Mouse (Mus musculus) E14TG2a.4 (cell line): Measurements from ENCODE around the gene Padi3.
A peak's percentile ranks its signal among the peaks of the same experiment; 100 is the strongest.

Experiments used
- H3K27me3 ChIP-seq: 2 replicates; pipeline ENCODE4 v1.6.1; 2014; ENCODE audit warnings: low read length, control low read depth; ENCODE audit not compliant: insufficient read depth
- H3K36me3 ChIP-seq: 2 replicates; pipeline ENCODE4 v1.6.1; 2014; ENCODE audit warnings: low read length, control low read depth; ENCODE audit not compliant: insufficient read depth
- H3K4me1 ChIP-seq: replicated peaks from 2 replicates; pipeline ENCODE4 v1.6.1; 2014; ENCODE audit warnings: low read depth, low read length, control low read depth
- H3K4me3 ChIP-seq: replicated peaks from 2 replicates; pipeline ENCODE4 v1.5.1; 2014; ENCODE audit warnings: mild to moderate bottlenecking, low read length
- H3K9me3 ChIP-seq: 2 replicates; pipeline ENCODE4 v1.6.1; 2014; ENCODE audit warnings: low read length, control low read depth
- CTCF ChIP-seq: conservative IDR thresholded peaks from 2 replicates; pipeline ENCODE4 v1.5.1; 2014; ENCODE audit warnings: low read length
- NANOG ChIP-seq: IDR thresholded peaks from 2 replicates; pipeline ENCODE4 v1.6.1; 2014; ENCODE audit warnings: borderline replicate concordance, low read length, mixed read lengths
- POU5F1 ChIP-seq: IDR thresholded peaks from 2 replicates; pipeline ENCODE4 v1.6.1; 2014; ENCODE audit warnings: low read length, borderline replicate concordance

The Padi3 gene

GRCm38 (mm10) chr4:140792584-140792983, 17.9 kb downstream of the Padi3 start:
- H3K4me3 ChIP-seq, result no peak overlapping the region
- TF ChIP-seq NANOG (no peak), POU5F1 (no peak), CTCF (no peak)
- H3K27me3 ChIP-seq, result 0 out of 2 replicates have a peak, but pooled peaks cover 9% of the 10 kb centered on the region
- H3K4me1 ChIP-seq, result peaks cover 34% of the 10 kb centered on the region
- no peaks in the 10 kb centered on the region for H3K36me3 ChIP-seq
- no peaks in the 10 kb centered on the region for H3K9me3 ChIP-seq

GRCm38 (mm10) chr4:140791071-140791470, 19.4 kb downstream of the Padi3 start:
- H3K4me1 ChIP-seq, result peaks cover 34% of the 10 kb centered on the region
- TF ChIP-seq POU5F1, result no peak
- no peak for TF ChIP-seq CTCF
- no peak for TF ChIP-seq NANOG
- H3K4me3 ChIP-seq, result peak overlapping the region; percentile 20; the same call in 1 of the 2 replicates
- no peaks in the 10 kb centered on the region for H3K36me3 ChIP-seq
- 0 out of 2 replicates have a peak, but pooled peaks cover 7% of the 10 kb centered on the region for H3K27me3 ChIP-seq
- peaks cover 6% of the 10 kb centered on the region for H3K9me3 ChIP-seq

- Histone ChIP-seq H3K36me3 (no peaks in the 10 kb centered on the region), H3K4me1 (peaks cover 38% of the 10 kb centered on the region), H3K27me3 (0 out of 2 replicates have a peak, but pooled peaks cover 7% of the 10 kb centered on the region), H3K4me3 (no peak overlapping the region), H3K9me3 (peaks cover 6% of the 10 kb centered on the region)
- TF ChIP-seq CTCF, result no peak
- no peak for TF ChIP-seq NANOG
- no peak for TF ChIP-seq POU5F1
Observed at GRCm38 (mm10) chr4:140789983-140790382, 20.5 kb downstream of the Padi3 start.

GRCm38 (mm10) chr4:140788983-140789382, 21.5 kb downstream of the Padi3 start:
- Histone ChIP-seq H3K4me3 (no peak overlapping the region), H3K9me3 (peaks cover 6% of the 10 kb centered on the region), H3K36me3 (no peaks in the 10 kb centered on the region), H3K4me1 (peaks cover 34% of the 10 kb centered on the region), H3K27me3 (0 out of 2 replicates have a peak, but pooled peaks cover 7% of the 10 kb centered on the region)
- TF ChIP-seq CTCF (peak; percentile 66), NANOG (no peak)

GRCm38 (mm10) chr4:140788264-140788663, 22.2 kb downstream of the Padi3 start:
- TF ChIP-seq CTCF (no peak), NANOG (no peak), POU5F1 (no peak)
- Histone ChIP-seq H3K4me1 (peaks cover 28% of the 10 kb centered on the region), H3K27me3 (0 out of 2 replicates have a peak, but pooled peaks cover 7% of the 10 kb centered on the region), H3K9me3 (peaks cover 6% of the 10 kb centered on the region), H3K4me3 (no peak overlapping the region), H3K36me3 (no peaks in the 10 kb centered on the region)

GRCm38 (mm10) chr4:140787414-140787813, 23.0 kb downstream of the Padi3 start:
- TF ChIP-seq POU5F1, result no peak
- TF ChIP-seq CTCF, result no peak
- no peak for TF ChIP-seq NANOG
- Histone ChIP-seq H3K4me3 (no peak overlapping the region), H3K4me1 (peaks cover 22% of the 10 kb centered on the region), H3K36me3 (no peaks in the 10 kb centered on the region), H3K9me3 (peaks cover 6% of the 10 kb centered on the region), H3K27me3 (no peaks in the 10 kb centered on the region)

- H3K9me3 ChIP-seq, result peaks cover 6% of the 10 kb centered on the region
- no peaks in the 10 kb centered on the region for H3K36me3 ChIP-seq
- peaks cover 15% of the 10 kb centered on the region; the same call in 1 of the 2 replicates for H3K4me1 ChIP-seq
- TF ChIP-seq NANOG, result no peak
- no peak for TF ChIP-seq CTCF
- TF ChIP-seq POU5F1, result no peak
- H3K4me3 ChIP-seq, result no peak overlapping the region
- H3K27me3 ChIP-seq, result no peaks in the 10 kb centered on the region
Observed at GRCm38 (mm10) chr4:140785217-140785616, 25.2 kb downstream of the Padi3 start.

GRCm38 (mm10) chr4:140784292-140784945, 26.0 kb downstream of the Padi3 start:
- Histone ChIP-seq H3K4me1 (peaks cover 12% of the 10 kb centered on the region; the same call in 1 of the 2 replicates), H3K9me3 (peaks cover 6% of the 10 kb centered on the region), H3K36me3 (no peaks in the 10 kb centered on the region), H3K27me3 (no peaks in the 10 kb centered on the region), H3K4me3 (no peak overlapping the region)
- TF ChIP-seq CTCF (peak; percentile 15; the same call in 1 of the 2 replicates), NANOG (no peak)
